Mouse (Mus musculus) splenic B cell, adult 2 months (primary cell): ENCODE data around the gene Rapgef1.

ENCODE experiments used
- DNase-seq: peaks from one replicate; pipeline ENCODE4 v3.0.0-alpha.2; 2011; ENCODE audit warnings: low read depth, low spot score
- H3K27me3 ChIP-seq: 2 replicates; pipeline ENCODE4 v1.6.1; 2012; ENCODE audit warnings: mild to moderate bottlenecking, low read length, moderate library complexity, mixed read lengths; ENCODE audit not compliant: control insufficient read depth, poor library complexity, insufficient read depth, severe bottlenecking
- H3K36me3 ChIP-seq: 2 replicates; pipeline ENCODE4 v1.6.1; 2012; ENCODE audit warnings: mild to moderate bottlenecking, low read length, moderate library complexity, mixed read lengths; ENCODE audit not compliant: control insufficient read depth, poor library complexity, insufficient read depth, severe bottlenecking

Rapgef1 gene

DNA sequence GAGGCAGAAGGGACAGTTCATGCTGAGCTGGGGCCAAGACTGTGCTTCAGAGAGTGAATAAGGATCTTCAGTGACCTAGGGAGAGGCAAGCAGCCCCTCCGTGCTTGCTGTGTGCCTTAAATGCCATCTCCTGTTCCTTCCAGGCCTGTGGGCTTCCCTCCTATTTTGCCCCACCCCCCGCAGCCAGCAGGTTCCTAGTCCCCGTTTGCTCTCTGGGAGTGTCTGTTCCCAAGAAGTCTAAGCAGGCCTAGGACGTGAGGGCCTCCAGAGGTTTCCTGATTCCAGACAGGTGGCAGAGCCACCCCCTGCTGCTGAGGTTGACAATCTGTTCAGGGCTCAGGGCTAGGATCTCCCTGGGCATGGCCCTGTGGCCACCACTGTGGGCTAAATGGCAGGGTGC, 119.3 kb downstream of the Rapgef1 start:
- Histone ChIP-seq H3K36me3 (peaks cover 10% of the 10 kb centered on the region), H3K27me3 (no peaks in the 10 kb centered on the region)
- DNase-seq, result no peak

GRCm38 (mm10) chr2:29739368-29739767, 119.8 kb downstream of the Rapgef1 start:
- peak; percentile 77 for DNase-seq
- Histone ChIP-seq H3K27me3 (no peaks in the 10 kb centered on the region), H3K36me3 (peaks cover 10% of the 10 kb centered on the region)

DNA sequence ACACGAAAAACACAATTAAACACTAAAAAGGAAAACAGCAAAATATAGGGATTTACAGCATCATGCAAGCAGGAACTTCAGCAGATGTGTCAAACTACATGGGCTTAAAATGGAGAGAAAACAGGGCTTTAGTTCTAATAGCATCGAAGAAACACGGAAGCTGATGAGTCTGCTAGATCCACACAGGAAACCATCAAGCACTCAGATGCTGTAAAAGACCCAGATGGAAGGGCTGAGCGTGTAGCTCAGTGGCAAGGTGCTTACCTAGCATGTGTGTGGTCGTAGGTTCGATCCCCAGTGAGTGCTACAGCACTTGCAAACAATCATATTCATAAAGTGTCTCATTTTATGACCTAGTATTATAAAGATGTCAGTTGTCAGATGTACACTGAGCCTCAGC, 121.7 kb downstream of the Rapgef1 start:
- Histone ChIP-seq H3K27me3 (no peaks in the 10 kb centered on the region), H3K36me3 (peaks cover 2% of the 10 kb centered on the region)
- DNase-seq, result no peak

DNA sequence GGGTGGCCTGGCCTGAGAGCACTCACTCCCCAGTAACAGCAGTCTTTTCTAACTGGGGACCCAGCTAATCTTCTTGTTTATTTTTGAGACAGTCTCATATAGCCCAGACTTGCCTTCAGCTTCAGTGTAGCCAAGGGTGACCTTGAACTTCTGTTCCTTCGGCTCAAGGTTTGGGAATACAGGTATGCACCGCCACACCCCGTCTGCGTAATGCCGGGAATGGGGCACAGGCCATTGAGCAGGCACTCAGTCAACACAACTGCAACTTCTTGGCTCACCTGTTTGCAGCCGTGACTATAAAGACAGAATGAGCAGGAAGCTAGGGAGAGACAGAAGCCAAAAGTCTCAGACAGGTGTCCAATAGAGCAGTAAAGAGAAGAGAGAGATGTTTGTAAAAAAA, 124.7 kb downstream of the Rapgef1 start:
- no peaks in the 10 kb centered on the region for H3K27me3 ChIP-seq
- no peaks in the 10 kb centered on the region; the same call in 1 of the 2 replicates for H3K36me3 ChIP-seq
- DNase-seq, result no peak

DNA sequence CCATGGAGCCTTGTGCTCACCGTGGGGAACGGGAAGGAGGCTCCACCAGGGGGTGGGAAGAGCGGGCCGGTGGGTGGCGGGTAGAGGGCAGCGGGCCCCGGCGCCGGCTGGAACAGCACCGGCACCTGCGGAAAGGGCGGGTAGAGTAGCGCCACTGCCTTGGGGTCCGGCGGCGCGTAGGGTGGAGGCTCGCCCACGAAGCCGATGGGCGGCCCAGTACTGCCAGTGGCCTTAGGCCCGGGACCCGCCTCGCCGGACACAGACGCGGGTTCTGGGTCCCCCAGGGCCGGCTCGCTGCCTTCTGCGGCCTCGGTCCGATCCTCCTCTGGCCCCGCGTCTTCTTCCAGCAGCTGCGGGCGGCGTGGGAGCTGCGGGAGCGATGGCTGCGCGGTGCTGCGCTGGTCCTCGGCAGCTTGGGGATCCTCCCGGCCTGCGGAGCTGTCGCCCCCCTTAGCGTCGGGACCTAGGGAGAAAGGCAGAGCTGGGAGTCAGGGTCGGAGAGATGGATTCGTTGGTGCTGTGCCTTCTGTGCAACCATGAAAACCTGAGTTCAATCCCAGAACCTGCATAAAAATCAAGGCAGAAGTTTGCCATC, 127.8 kb downstream of the Rapgef1 start:
- Histone ChIP-seq H3K27me3 (peaks cover 2% of the 10 kb centered on the region), H3K36me3 (no peaks in the 10 kb centered on the region)
- no peak for DNase-seq

GRCm38 (mm10) chr2:29747852-29748251, 128.3 kb downstream of the Rapgef1 start:
- no peaks in the 10 kb centered on the region for H3K36me3 ChIP-seq
- peaks cover 2% of the 10 kb centered on the region for H3K27me3 ChIP-seq
- DNase-seq, result peak; percentile 54

DNA sequence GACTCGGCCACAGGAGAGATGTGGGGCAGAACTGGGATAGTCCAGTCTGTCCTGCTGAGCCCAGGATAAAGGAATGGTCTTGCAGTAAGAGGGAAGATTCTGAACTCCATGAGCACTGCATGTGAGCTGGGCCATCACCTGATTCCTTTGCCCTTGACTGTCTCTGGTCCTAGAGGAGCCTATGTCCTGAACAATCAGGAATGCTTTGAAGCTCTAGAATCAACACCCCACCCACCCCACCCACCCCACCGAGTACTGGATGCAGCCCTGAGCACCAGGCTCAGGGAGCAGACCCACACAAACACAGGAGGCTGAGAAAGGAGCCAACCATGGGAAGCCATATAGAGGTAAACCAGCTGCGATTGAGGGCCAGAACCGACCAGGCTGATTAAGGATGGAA, 129.0 kb downstream of the Rapgef1 start:
- no peak for DNase-seq
- no peaks in the 10 kb centered on the region for H3K36me3 ChIP-seq
- peaks cover 2% of the 10 kb centered on the region for H3K27me3 ChIP-seq

DNA sequence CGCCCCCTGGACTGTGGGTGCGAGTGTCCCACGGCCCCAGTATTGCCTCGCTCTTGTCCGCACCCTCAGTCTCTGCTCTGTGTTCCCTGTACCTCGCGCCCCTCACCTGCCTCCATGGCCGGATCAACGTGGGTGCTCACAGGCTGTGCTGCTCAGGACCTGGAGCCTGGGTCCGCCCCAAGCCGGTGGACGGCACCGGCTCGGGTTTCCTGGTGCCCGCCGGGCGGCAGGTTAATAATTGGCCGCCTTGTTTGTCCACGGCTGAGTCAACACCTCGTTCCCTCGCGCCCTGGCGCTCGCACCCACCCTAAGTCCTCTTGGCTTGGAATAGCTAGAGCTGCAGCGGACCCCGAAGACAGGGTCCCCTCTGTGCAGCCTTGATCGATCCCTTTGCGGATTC, 132.0 kb downstream of the Rapgef1 start, which contains the start of gene Gm13420:
Gene Gm13420 (minus strand): TSS at position 189 of the 400 bp plus-strand sequence.
- Histone ChIP-seq H3K27me3 (peaks cover 2% of the 10 kb centered on the region), H3K36me3 (no peaks in the 10 kb centered on the region)
- DNase-seq, result no peak

DNA sequence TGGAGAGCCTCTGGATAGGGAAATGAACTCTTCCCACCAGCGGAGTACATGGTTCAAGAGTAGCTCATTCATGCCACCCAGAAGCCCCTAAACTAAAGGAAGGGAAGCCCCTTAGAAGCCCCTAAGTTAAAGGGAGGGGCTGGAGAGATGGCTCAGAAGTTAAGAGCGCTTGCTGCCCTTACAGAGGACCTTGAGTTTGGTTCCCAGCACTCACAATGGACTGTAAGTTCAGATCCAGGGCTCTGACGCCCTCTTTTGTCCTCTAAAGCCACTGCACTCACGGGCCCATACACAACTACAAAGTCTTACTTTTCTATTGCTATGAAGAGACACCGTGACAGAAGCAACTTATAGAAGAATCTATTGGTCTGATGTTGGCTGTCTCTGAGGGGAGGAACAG, 132.9 kb downstream of the Rapgef1 start:
- DNase-seq, result no peak
- peaks cover 2% of the 10 kb centered on the region for H3K27me3 ChIP-seq
- no peaks in the 10 kb centered on the region for H3K36me3 ChIP-seq

DNA sequence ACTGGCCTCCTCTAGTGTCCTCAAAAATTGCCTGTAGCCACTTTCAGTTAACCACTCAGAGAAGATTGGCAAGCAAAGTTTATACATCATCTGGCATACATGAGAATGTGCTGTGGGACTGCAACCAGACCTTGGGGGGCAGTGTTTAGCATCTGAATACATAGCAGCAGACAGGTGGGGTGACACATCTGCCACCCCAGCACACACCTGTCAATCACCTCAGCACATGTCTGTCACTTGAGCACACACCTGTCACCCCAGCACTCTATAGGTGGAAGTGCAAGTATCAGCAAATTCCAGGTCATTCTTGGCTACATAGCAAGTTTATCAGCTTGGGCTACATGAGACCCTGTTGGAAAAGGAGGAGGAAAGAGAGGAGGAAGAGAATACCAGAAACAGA, 136.2 kb downstream of the Rapgef1 start:
- no peak for DNase-seq
- H3K27me3 ChIP-seq, result no peaks in the 10 kb centered on the region; the same call in 1 of the 2 replicates

DNA sequence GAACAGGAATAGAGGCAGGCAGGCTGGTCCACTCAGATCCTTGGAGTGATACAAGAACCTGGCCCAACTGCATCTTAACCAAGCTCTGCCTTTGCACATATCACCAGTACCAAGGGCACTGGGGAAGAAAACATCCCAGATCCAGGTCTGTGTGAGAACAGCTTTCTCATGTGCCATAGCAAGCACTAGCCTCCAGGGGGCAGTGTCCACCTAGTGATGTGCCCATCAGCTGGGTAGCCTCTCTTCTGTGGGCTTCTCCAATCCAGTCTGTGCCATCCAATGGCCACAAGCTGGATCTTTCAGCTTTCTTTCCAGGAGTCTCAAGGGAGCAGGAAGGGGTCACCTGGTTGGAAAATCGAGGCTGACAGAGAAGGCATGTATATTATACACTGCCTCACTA, 145.3 kb downstream of the Rapgef1 start:
- Histone ChIP-seq H3K36me3 (no peaks in the 10 kb centered on the region), H3K27me3 (no peaks in the 10 kb centered on the region)
- peak; percentile 76 for DNase-seq

More for the DNA sequence above, 136.2 kb downstream of the Rapgef1 start:
- H3K36me3 ChIP-seq, result no peaks in the 10 kb centered on the region

DNA sequence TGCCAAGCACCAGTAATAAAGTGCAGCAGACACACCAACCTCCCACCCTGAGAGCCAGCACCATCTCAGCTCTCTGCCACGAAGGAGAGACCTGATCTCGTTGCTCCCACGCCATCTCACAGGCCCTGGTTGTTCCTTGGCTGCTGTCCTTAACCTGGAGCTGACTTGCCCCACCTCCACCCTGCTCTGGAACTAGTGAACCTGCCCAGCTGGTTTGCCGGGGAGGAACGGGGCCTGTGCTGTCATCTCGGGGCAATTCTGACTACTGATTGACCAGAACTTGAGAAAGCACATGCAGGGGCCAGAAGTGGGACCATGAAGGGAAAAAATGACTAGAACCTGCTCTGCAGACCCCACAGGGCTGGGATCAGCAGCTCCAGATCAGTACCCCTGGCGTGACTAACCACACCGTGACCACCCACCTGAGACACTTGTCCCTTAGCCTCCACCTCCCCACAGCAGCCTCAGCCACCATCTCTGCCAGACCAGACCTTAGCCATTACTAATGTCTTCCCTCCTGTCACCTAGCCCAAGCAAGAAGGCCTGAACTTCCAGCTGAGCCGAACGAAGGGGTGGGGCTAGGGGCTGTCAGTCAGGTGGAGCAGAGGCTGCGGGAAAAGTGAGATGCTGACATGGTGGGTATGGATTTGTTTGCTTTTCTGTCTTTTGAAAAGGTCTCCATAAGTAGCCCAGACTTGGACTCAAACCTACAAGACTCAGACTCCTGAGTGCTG, 148.6 kb downstream of the Rapgef1 start:
- H3K36me3 ChIP-seq, result no peaks in the 10 kb centered on the region
- DNase-seq, result no peak
- H3K27me3 ChIP-seq, result no peaks in the 10 kb centered on the region; the same call in 1 of the 2 replicates

DNA sequence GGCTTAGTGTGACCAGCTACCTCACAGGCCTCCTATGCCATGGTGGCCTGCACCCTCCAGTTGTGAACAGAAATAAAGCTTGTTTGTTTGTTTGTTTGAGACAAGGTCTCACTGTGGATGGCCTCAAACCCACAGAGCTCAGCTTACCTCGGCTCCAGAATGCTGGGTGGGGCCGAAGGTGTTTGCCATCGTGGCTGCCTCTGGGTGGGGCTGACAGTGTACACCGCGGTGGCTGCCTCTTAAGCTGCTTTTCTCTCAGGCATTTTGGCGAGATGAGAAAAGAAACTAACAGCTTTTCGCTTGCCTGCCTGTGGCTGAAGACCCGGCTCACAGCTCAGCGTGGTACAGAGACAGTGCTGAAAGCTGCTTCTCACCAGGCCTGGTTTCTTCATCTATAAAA, 149.4 kb downstream of the Rapgef1 start:
- no peak for DNase-seq
- Histone ChIP-seq H3K36me3 (no peaks in the 10 kb centered on the region), H3K27me3 (no peaks in the 10 kb centered on the region; the same call in 1 of the 2 replicates)

GRCm38 (mm10) chr2:29770162-29770561, 150.6 kb downstream of the Rapgef1 start:
- no peaks in the 10 kb centered on the region for H3K36me3 ChIP-seq
- no peaks in the 10 kb centered on the region; the same call in 1 of the 2 replicates for H3K27me3 ChIP-seq
- no peak for DNase-seq

- peaks cover 2% of the 10 kb centered on the region; the same call in 1 of the 2 replicates for H3K36me3 ChIP-seq
- DNase-seq, result no peak
- no peaks in the 10 kb centered on the region; the same call in 1 of the 2 replicates for H3K27me3 ChIP-seq
These were observed 152.3 kb downstream of the Rapgef1 start for GRCm38 (mm10) chr2:29771611-29772461.
